Mouse (Mus musculus) erythroid progenitor cell, adult 5-6 weeks (primary cell): Measurements from ENCODE around the gene Rab9b. TPM values are rescaled to one million over a fixed set of nuclear protein-coding genes. Genes with fewer than 3 reads are reported as not detected.

Source experiments
- ATAC-seq: replicated peaks from 2 replicates; pipeline ENCODE4 v1.8.0; 2016; ENCODE audit warnings: moderate number of reproducible peaks, mild to moderate bottlenecking, moderate TSS enrichment, inconsistent platforms; ENCODE audit not compliant: poor library complexity, low FRiP score, severe bottlenecking
- total RNA-seq, 2 experiments: library from RNA; stranded (forward) in 1 of 2; stranded (reverse) in 1 of 2; fragments of 150-400 nt in 1 of 2; fragments of 186-747, 209-891 nt in 1 of 2; gene quantifications; 2 replicates each; pipeline versions ENCODE4 v1.2.3 to v1.2.4; 2015 to 2017; ENCODE audit warnings: low replicate concordance in 2 of 2

Gene Rab9b
- total RNA-seq (2015; ENCODE audit: low replicate concordance) (not detected in 2 replicates), total RNA-seq (2017; ENCODE audit: low replicate concordance) (not detected in 2 replicates)

GRCm38 (mm10) chrX:136868061-136869040 lies at the start of gene Rab9b:
TSS of gene Rab9b (minus strand) at chrX:136868755.
- ATAC-seq: no peak

- ATAC-seq: no peak
These were observed 35.8 kb upstream of the Rab9b start for GRCm38 (mm10) chrX:136904369-136904768.

GRCm38 (mm10) chrX:136895757-136896156 lies 27.2 kb upstream of the Rab9b start:
- ATAC-seq: no peak

GRCm38 (mm10) chrX:136850300-136850699 lies 18.3 kb downstream of the Rab9b start:
- ATAC-seq: no peak

- no peak for ATAC-seq
These were observed 39.9 kb downstream of the Rab9b start for GRCm38 (mm10) chrX:136828610-136829009.

DNA sequence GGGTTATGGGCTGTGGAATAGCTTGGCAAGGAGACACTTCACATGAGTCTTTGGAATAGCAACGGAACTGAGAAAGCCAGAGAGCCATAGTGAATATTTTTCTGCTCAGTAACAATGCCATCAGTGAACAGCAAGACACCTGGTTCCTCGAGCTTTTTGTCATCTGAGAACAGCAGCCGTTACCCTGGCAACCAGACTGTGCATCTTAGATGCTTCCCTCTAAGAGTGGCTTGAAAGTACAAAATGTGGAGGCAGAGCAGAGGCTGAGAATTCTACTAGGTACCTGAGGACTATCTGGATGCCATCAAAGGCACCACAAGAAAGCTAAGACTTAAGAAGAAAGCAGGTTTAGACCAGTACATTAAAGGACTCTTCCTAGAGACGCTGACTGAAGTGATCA lies 43.5 kb downstream of the Rab9b start:
- no peak for ATAC-seq

DNA sequence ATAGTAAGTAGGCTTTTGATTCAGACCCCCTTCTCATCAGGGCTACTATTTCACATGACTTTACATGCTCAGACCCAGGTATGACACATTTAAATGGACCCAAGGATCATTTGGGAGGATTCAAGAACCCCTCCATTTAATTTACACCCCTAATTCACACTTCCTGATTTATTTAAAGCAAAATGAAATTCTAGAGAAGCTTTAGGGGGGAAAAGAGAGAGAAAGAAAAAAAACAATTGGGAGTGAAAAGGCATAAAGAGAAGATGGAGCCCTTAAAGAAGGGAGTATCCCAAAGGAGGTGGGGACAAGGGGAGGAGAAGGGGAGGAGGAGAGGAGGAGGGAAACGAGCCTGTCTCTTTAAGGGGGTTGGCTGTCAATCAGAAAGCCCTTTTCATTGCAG lies 46.2 kb downstream of the Rab9b start, which contains the start of gene Plp1:
Gene Plp1, plus strand, starts transcription at position 301 of the 400 bp plus-strand sequence.
- no peak for ATAC-seq

- ATAC-seq: no peak
These were observed 48.3 kb downstream of the Rab9b start for GRCm38 (mm10) chrX:136820250-136820649.

DNA sequence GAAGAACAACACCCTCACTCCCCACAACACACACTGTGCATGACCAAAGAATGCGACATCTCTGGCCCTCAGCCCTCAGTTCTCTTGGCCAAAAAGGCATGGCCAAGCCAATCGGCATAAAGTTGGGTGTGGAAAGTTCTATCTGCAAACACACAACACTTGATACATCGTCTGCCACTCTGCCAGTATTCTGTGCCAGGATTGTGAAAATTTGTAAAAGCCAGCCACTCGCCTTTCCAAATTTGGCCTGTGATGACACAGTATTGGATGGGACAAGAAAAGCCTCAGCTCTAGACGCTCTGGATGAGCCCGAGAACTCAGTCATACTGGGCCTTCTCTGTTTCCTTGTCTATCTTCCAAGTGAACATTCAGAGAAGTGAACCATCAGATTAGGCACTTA lies 48.8 kb downstream of the Rab9b start:
- no peak for ATAC-seq

Other genes starting within 250 kb of the Rab9b start
- not detected in 2 replicates for gene Tceal1, start 160.8 kb downstream of the Rab9b start, total RNA-seq (2015; ENCODE audit: low replicate concordance)
- not detected in 2 replicates for gene Tceal1, start 160.8 kb downstream of the Rab9b start, total RNA-seq (2017; ENCODE audit: low replicate concordance)
- 78.9 and 104 TPM in 2 replicates for gene Morf4l2, start 125.1 kb downstream of the Rab9b start, total RNA-seq (2015; ENCODE audit: low replicate concordance)
- gene Morf4l2, start 125.1 kb downstream of the Rab9b start, total RNA-seq (2017; ENCODE audit: low replicate concordance): 158 and 191 TPM in 2 replicates
- gene Glra4, start 88.6 kb downstream of the Rab9b start, total RNA-seq (2015; ENCODE audit: low replicate concordance): not detected in 2 replicates
- gene Glra4, start 88.6 kb downstream of the Rab9b start, total RNA-seq (2017; ENCODE audit: low replicate concordance): not detected in 2 replicates
- not detected in 2 replicates for gene Plp1, start 46.1 kb downstream of the Rab9b start, total RNA-seq (2015; ENCODE audit: low replicate concordance)
- gene Plp1, start 46.1 kb downstream of the Rab9b start, total RNA-seq (2017; ENCODE audit: low replicate concordance): 0.53 TPM in 1 of 2 replicates, not detected in the other
- gene H2bfm, start 58.6 kb upstream of the Rab9b start, total RNA-seq (2015; ENCODE audit: low replicate concordance): not detected in 2 replicates
- gene H2bfm, start 58.6 kb upstream of the Rab9b start, total RNA-seq (2017; ENCODE audit: low replicate concordance): not detected in 2 replicates
- not detected in 2 replicates for gene Tmsb15b2, start 106.7 kb upstream of the Rab9b start, total RNA-seq (2015; ENCODE audit: low replicate concordance)
- gene Tmsb15b2, start 106.7 kb upstream of the Rab9b start, total RNA-seq (2017; ENCODE audit: low replicate concordance): not detected in 2 replicates
- not detected in 2 replicates for gene Tmsb15l, start 108.1 kb upstream of the Rab9b start, total RNA-seq (2015; ENCODE audit: low replicate concordance)
- not detected in 2 replicates for gene Tmsb15l, start 108.1 kb upstream of the Rab9b start, total RNA-seq (2017; ENCODE audit: low replicate concordance)
- gene Tmsb15b1, start 108.1 kb upstream of the Rab9b start, total RNA-seq (2015; ENCODE audit: low replicate concordance): not detected in 2 replicates
- not detected in 2 replicates for gene Tmsb15b1, start 108.1 kb upstream of the Rab9b start, total RNA-seq (2017; ENCODE audit: low replicate concordance)
- 0.72 TPM in 1 of 2 replicates, not detected in the other for gene Zcchc18, start 124.4 kb upstream of the Rab9b start, total RNA-seq (2015; ENCODE audit: low replicate concordance)
- 0.64 TPM in 1 of 2 replicates, not detected in the other for gene Zcchc18, start 124.4 kb upstream of the Rab9b start, total RNA-seq (2017; ENCODE audit: low replicate concordance)
- 1.4 and 1.7 TPM in 2 replicates for gene Slc25a53, start 169.5 kb upstream of the Rab9b start, total RNA-seq (2015; ENCODE audit: low replicate concordance)
- gene Slc25a53, start 169.5 kb upstream of the Rab9b start, total RNA-seq (2017; ENCODE audit: low replicate concordance): 0.91 and 4.5 TPM in 2 replicates
- 0.36 and 4.2 TPM in 2 replicates for gene Fam199x, start 180.8 kb upstream of the Rab9b start, total RNA-seq (2015; ENCODE audit: low replicate concordance)
- gene Fam199x, start 180.8 kb upstream of the Rab9b start, total RNA-seq (2017; ENCODE audit: low replicate concordance): 1.1 and 1.3 TPM in 2 replicates